Mouse (Mus musculus) small intestine, adult 2 months (tissue): ENCODE measurements around the gene Reg2.

Experiments
- CTCF ChIP-seq: fragments of 200-500 bp; IDR thresholded peaks from 2 replicates; pipeline ENCODE4 v1.5.1; 2012; ENCODE audit warnings: low read depth, mild to moderate bottlenecking, control low read depth, inconsistent platforms, low read length, moderate library complexity, mixed read lengths; ENCODE audit not compliant: insufficient replicate concordance, insufficient read length; ENCODE audit errors: extremely low read depth
- POLR2A ChIP-seq: fragments of 200-500 bp; IDR thresholded peaks from 2 replicates; pipeline ENCODE4 v1.6.1; 2012; ENCODE audit warnings: low read depth, mild to moderate bottlenecking, control low read depth, inconsistent platforms, low read length, moderate library complexity

- no peak for TF ChIP-seq CTCF
- no peak for TF ChIP-seq POLR2A
These were observed 15.0 kb upstream of the Reg2 start, which contains the start of gene Reg3a for GRCm38 (mm10) chr6:78380409-78380808.
